In the genomic region with DNA sequence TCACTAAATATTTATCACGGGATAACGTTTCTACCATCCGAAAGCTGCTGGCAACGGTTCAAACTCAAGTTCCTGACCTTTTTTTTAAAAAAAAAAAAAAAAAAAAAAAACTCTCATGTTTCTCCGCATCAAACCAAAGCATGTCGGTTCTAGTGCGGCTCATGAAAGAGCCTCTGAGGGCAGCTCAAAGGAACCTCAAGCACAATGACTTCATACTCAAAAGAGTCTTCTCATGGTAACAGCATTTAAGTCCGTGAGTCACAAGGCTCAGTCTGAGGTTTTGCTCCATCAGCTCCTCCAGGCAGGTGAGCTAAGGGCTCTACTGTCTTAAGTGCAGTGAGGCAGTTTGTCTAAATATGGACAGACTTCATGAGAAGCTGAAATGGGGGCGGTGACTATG, we compare ENCODE assay signal across 10 mouse cellular contexts. TPM values are rescaled to one million over a fixed set of nuclear protein-coding genes. Genes with fewer than 3 reads are reported as not detected.
A peak's percentile ranks its signal among the peaks of the same experiment; 100 is the strongest.
DNase-seq lines count a peak whose midpoint lies in the region; ATAC-seq and TF ChIP-seq lines count a peak whose summit lies in the region.
"Had no signal": no experiment of that assay in that cellular context is flagged by ENCODE, and none has a peak within 500 bp of the region (broad histone marks: within the 10 kb centered on the region; RNA-seq: fewer than 3 reads in every experiment).

No protein-coding gene starts in this region.

- TF ChIP-seq CTCF in CH12.LX (conservative IDR thresholded peaks at IDR 0.05 in 1 of 2, IDR thresholded peaks at IDR 0.05 in 1 of 2; ENCODE audit: low read depth in 2 of 2, low read length in 2 of 2) = no peak

- in situ Hi-C loops in CH12.LX (cut with MboI; ENCODE audit: low pct_ligation_motif_present, low pct_unique_long_range_greater_than_20kb, low sequenced_read_pairs) = no loop called here

- dilution Hi-C loops in CH12.LX (cut with MboI; ENCODE audit: extremely low pct_ligation_motif_present, extremely low pct_unique_long_range_greater_than_20kb, low sequenced_read_pairs) = no loop called here

- no peak overlapping the region for H3K4me2 ChIP-seq in embryonic facial prominence, embryonic 11.5 days (ENCODE audit: low read depth, low read length)
- peak overlapping the region; percentile 90 for H3K4me2 ChIP-seq in CH12.LX (ENCODE audit: insufficient read depth, low read depth, poor library complexity, severe bottlenecking)
- no peak overlapping the region for H3K4me2 ChIP-seq in intestine, embryonic 16.5 days (ENCODE audit: low read depth, low read length)
- H3K4me2 ChIP-seq: heart, embryonic 15.5 days; limb, embryonic 13.5 days had no signal

- no peak overlapping the region for H3K27ac ChIP-seq in embryonic facial prominence, embryonic 11.5 days (replicated peaks; ENCODE audit: low read depth, low read length)
- H3K27ac ChIP-seq in embryonic facial prominence, embryonic 10.5 days (replicated peaks) = no peak overlapping the region
- H3K27ac ChIP-seq in CH12.LX (ENCODE audit: insufficient read depth, low read depth) = peak overlapping the region; percentile 87
- H3K27ac ChIP-seq in intestine, embryonic 16.5 days (ENCODE audit: low read length) = peak overlapping the region; percentile 27
- H3K27ac ChIP-seq: heart, embryonic 15.5 days; limb, embryonic 13.5 days had no signal

- no peak overlapping the region for H3K9ac ChIP-seq in embryonic facial prominence, embryonic 11.5 days (replicated peaks; ENCODE audit: low read length)
- H3K9ac ChIP-seq in CH12.LX (ENCODE audit: insufficient read depth, low read depth) = no peak overlapping the region; the same call in 1 of the 2 replicates
- no peak overlapping the region for H3K9ac ChIP-seq in intestine, embryonic 16.5 days (ENCODE audit: low read depth, low read length)
- H3K9ac ChIP-seq: heart, embryonic 15.5 days; limb, embryonic 13.5 days had no signal

- ATAC-seq in embryonic facial prominence, embryonic 11.5 days (replicated peaks; ENCODE audit: insufficient number of reproducible peaks, low FRiP score, low TSS enrichment, low read depth) = no peak
- ATAC-seq in intestine, embryonic 16.5 days = peak; percentile 28; the same call in 1 of the 2 replicates
- peak; percentile 49; the same call in 1 of the 2 replicates for ATAC-seq in neutrophil, adult 5-6 weeks (ENCODE audit: extremely low read depth, insufficient number of reproducible peaks, low FRiP score, poor library complexity, severe bottlenecking)

- H3K4me3 ChIP-seq in embryonic facial prominence, embryonic 11.5 days (ENCODE audit: low read depth, low read length) = no peak overlapping the region
- no peak overlapping the region for H3K4me3 ChIP-seq in embryonic facial prominence, embryonic 10.5 days
- no peak overlapping the region for H3K4me3 ChIP-seq in CH12.LX (replicated peaks in 1 of 3; ENCODE audit: low read depth in 2 of 3, low read length in 2 of 3, poor library complexity in 1 of 3)
- no peak overlapping the region for H3K4me3 ChIP-seq in intestine, embryonic 16.5 days (ENCODE audit: low read length)
- H3K4me3 ChIP-seq: heart, embryonic 15.5 days; limb, embryonic 13.5 days had no signal

- 0 out of 2 replicates have a peak, but pooled peaks have one; percentile 17 for TF ChIP-seq POLR2A in CH12.LX (IDR thresholded peaks at IDR 0.05; ENCODE audit: low read depth, low read length)

- peak; percentile 21; the same call in 1 of the 2 replicates for TF ChIP-seq EP300 in CH12.LX (IDR thresholded peaks at IDR 0.05; ENCODE audit: low read length)

- 57% methylated on average over 9 of the region's 9 CpGs for WGBS in embryonic facial prominence, embryonic 11.5 days
- 72% methylated on average over 9 of the region's 9 CpGs for WGBS in embryonic facial prominence, embryonic 10.5 days
- WGBS in intestine, embryonic 16.5 days = 43% methylated on average over 9 of the region's 9 CpGs

- no peaks in the 10 kb centered on the region for H3K27me3 ChIP-seq in embryonic facial prominence, embryonic 11.5 days (ENCODE audit: control insufficient read depth, insufficient read depth, low read length)
- no peaks in the 10 kb centered on the region for H3K27me3 ChIP-seq in embryonic facial prominence, embryonic 10.5 days (replicated peaks; ENCODE audit: low read depth, poor library complexity, severe bottlenecking)
- H3K27me3 ChIP-seq in CH12.LX (replicated peaks) = no peaks in the 10 kb centered on the region
- H3K27me3 ChIP-seq in intestine, embryonic 16.5 days (replicated peaks; ENCODE audit: control insufficient read depth, insufficient read depth, low read length) = no peaks in the 10 kb centered on the region
- H3K27me3 ChIP-seq: heart, embryonic 15.5 days; limb, embryonic 13.5 days had no signal

- H3K9me3 ChIP-seq in embryonic facial prominence, embryonic 11.5 days (replicated peaks; ENCODE audit: control insufficient read depth, low read length) = no peaks in the 10 kb centered on the region
- H3K9me3 ChIP-seq in embryonic facial prominence, embryonic 10.5 days = no peaks in the 10 kb centered on the region
- H3K9me3 ChIP-seq in CH12.LX (replicated peaks; ENCODE audit: low read length) = no peaks in the 10 kb centered on the region
- H3K9me3 ChIP-seq in intestine, embryonic 16.5 days (ENCODE audit: control insufficient read depth, low read length) = no peaks in the 10 kb centered on the region
- H3K9me3 ChIP-seq: heart, embryonic 15.5 days; limb, embryonic 13.5 days had no signal

- H3K4me1 ChIP-seq in embryonic facial prominence, embryonic 11.5 days (ENCODE audit: control insufficient read depth, insufficient read depth, low read length) = no peaks in the 10 kb centered on the region
- H3K4me1 ChIP-seq in embryonic facial prominence, embryonic 10.5 days = peaks cover 4% of the 10 kb centered on the region; the same call in 1 of the 2 replicates
- peaks cover 17 to 64% of the 10 kb centered on the region in 2 experiments for H3K4me1 ChIP-seq in CH12.LX (ENCODE audit: control insufficient read depth in 1 of 2, insufficient read depth in 2 of 2)
- H3K4me1 ChIP-seq in intestine, embryonic 16.5 days (ENCODE audit: control insufficient read depth, insufficient read depth, low read length) = peaks cover 7% of the 10 kb centered on the region

- no peak for TF ChIP-seq RAD21 in CH12.LX (IDR thresholded peaks at IDR 0.05; ENCODE audit: low read depth, low read length)

- DNase-seq in embryonic facial prominence, embryonic 11.5 days (ENCODE audit: low spot score) = peak; percentile 26
- DNase-seq in embryonic facial prominence, embryonic 10.5 days (ENCODE audit: low spot score) = no peak
- peak; percentile 89 for DNase-seq in CH12.LX (ENCODE audit: extremely low read depth)
- no peak for DNase-seq in right cerebral cortex, postnatal 4 days
- no peak for DNase-seq in urinary bladder, postnatal 10 days (ENCODE audit: low spot score)
- no peak for DNase-seq in cerebellum, postnatal 14 days

- no peaks in the 10 kb centered on the region for H3K36me3 ChIP-seq in embryonic facial prominence, embryonic 11.5 days (replicated peaks; ENCODE audit: control insufficient read depth, insufficient read depth, low read depth, low read length)
- H3K36me3 ChIP-seq in embryonic facial prominence, embryonic 10.5 days (replicated peaks) = no peaks in the 10 kb centered on the region
- H3K36me3 ChIP-seq in CH12.LX (replicated peaks in 1 of 2; ENCODE audit: control insufficient read depth in 1 of 2, insufficient read depth in 1 of 2, low read length in 1 of 2) = peaks cover 6 to 41% of the 10 kb centered on the region in 2 experiments
- H3K36me3 ChIP-seq in intestine, embryonic 16.5 days (ENCODE audit: control insufficient read depth, insufficient read depth, low read length) = no peaks in the 10 kb centered on the region
- H3K36me3 ChIP-seq: heart, embryonic 15.5 days; limb, embryonic 13.5 days had no signal

- peaks cover 33% of the 10 kb centered on the region for H3K79me2 ChIP-seq in CH12.LX (replicated peaks; ENCODE audit: control insufficient read depth, extremely low read depth, insufficient read depth, poor library complexity, severe bottlenecking)

TF ChIP-seq in CH12.LX, 34 proteins besides CTCF, POLR2A, EP300 and RAD21:
- TF ChIP-seq ZKSCAN1 (IDR thresholded peaks at IDR 0.05; ENCODE audit: borderline replicate concordance, low read depth, low read length) (no peak), MEF2A (IDR thresholded peaks at IDR 0.05; ENCODE audit: borderline replicate concordance, low read depth, low read length) (0 out of 2 replicates have a peak, but pooled peaks have one; percentile 17), NELFE (IDR thresholded peaks at IDR 0.05; ENCODE audit: low read depth, low read length) (no peak), JUND (conservative IDR thresholded peaks at IDR 0.05; ENCODE audit: low read depth, low read length) (no peak), ZNF384 (IDR thresholded peaks at IDR 0.05; ENCODE audit: low read depth, low read length) (peak; percentile 91), RCOR1 (conservative IDR thresholded peaks at IDR 0.05; ENCODE audit: low read depth, low read length) (no peak), USF2 (conservative IDR thresholded peaks at IDR 0.05; ENCODE audit: low read depth, low read length) (no peak), BHLHE40 (IDR thresholded peaks at IDR 0.05; ENCODE audit: low read depth, low read length) (peak; percentile 73), SIN3A (IDR thresholded peaks at IDR 0.05; ENCODE audit: low read length) (no peak), TBP (conservative IDR thresholded peaks at IDR 0.05; ENCODE audit: low read depth, low read length) (0 out of 2 replicates have a peak, but pooled peaks have one; percentile 31), GABPA (IDR thresholded peaks at IDR 0.05; ENCODE audit: insufficient replicate concordance, low read depth, low read length) (no peak), CHD1 (IDR thresholded peaks at IDR 0.05; ENCODE audit: low read depth, low read length) (no peak; the same call in 1 of the 2 replicates), UBTF (IDR thresholded peaks at IDR 0.05; ENCODE audit: low read depth, low read length) (no peak), POLR2AphosphoS2 (IDR thresholded peaks at IDR 0.05; ENCODE audit: low read depth, low read length) (no peak), MXI1 (IDR thresholded peaks at IDR 0.05; ENCODE audit: low read depth, low read length) (no peak), JUN (IDR thresholded peaks at IDR 0.05; ENCODE audit: insufficient read depth, low read depth, low read length) (no peak), ETS1 (conservative IDR thresholded peaks at IDR 0.05; ENCODE audit: low read depth, low read length) (peak; percentile 78), TCF12 (IDR thresholded peaks at IDR 0.05; ENCODE audit: low read depth, low read length) (no peak)

RNA-seq across cellular contexts. Expression of a gene that starts 42.3 kb away (rescaled TPM):
- 1.1 and 1.3 TPM in 2 replicates for polyA plus RNA-seq in embryonic facial prominence, embryonic 11.5 days (2014; fragmentation: Nextera tagmentation; extraction: Ambion mirVana)
- polyA plus RNA-seq in embryonic facial prominence, embryonic 10.5 days (2016; fragmentation: Nextera tagmentation; extraction: Ambion mirVana) = 1.1 and 1.2 TPM in 2 replicates
- 13.1 and 13.6 TPM in 2 replicates for total RNA-seq in CH12.LX (2012; rRNA removed)
- total RNA-seq in CH12.LX (2014; rRNA removed) = 8.0 and 8.2 TPM in 2 replicates
- 9.3 and 9.7 TPM in 2 replicates for polyA plus RNA-seq in CH12.LX (2012; ENCODE audit: insufficient read length, low read depth)
- 5.0 and 5.3 TPM in 2 replicates for polyA plus RNA-seq in intestine, embryonic 16.5 days (2015; fragmentation: Nextera tagmentation; extraction: Ambion mirVana)
- 22.9 and 23.2 TPM in 2 replicates for total RNA-seq in neutrophil, adult 5-6 weeks (2017)

Comparison
In these comparisons a context has a peak if more than half of its experiments do, and no peak if none do; other contexts are left out.
1. DNase-seq: peak in embryonic facial prominence, embryonic 11.5 days (single experiment) and CH12.LX (single experiment); none in embryonic facial prominence, embryonic 10.5 days (single experiment), right cerebral cortex, postnatal 4 days (single experiment), urinary bladder, postnatal 10 days (single experiment) and cerebellum, postnatal 14 days (0 of 2).
2. H3K27ac ChIP-seq: peak in CH12.LX (single experiment) and intestine, embryonic 16.5 days (single experiment); none in embryonic facial prominence, embryonic 11.5 days (single experiment) and embryonic facial prominence, embryonic 10.5 days (single experiment).